Mouse (Mus musculus): ENCODE data around the gene Atf6. TPM values are rescaled to one million over a fixed set of nuclear protein-coding genes. Genes with fewer than 3 reads are reported as not detected.

Gene Atf6
- total RNA-seq, 2 experiments from 2014 or later, result 46.6 to 49.2 TPM

DNA sequence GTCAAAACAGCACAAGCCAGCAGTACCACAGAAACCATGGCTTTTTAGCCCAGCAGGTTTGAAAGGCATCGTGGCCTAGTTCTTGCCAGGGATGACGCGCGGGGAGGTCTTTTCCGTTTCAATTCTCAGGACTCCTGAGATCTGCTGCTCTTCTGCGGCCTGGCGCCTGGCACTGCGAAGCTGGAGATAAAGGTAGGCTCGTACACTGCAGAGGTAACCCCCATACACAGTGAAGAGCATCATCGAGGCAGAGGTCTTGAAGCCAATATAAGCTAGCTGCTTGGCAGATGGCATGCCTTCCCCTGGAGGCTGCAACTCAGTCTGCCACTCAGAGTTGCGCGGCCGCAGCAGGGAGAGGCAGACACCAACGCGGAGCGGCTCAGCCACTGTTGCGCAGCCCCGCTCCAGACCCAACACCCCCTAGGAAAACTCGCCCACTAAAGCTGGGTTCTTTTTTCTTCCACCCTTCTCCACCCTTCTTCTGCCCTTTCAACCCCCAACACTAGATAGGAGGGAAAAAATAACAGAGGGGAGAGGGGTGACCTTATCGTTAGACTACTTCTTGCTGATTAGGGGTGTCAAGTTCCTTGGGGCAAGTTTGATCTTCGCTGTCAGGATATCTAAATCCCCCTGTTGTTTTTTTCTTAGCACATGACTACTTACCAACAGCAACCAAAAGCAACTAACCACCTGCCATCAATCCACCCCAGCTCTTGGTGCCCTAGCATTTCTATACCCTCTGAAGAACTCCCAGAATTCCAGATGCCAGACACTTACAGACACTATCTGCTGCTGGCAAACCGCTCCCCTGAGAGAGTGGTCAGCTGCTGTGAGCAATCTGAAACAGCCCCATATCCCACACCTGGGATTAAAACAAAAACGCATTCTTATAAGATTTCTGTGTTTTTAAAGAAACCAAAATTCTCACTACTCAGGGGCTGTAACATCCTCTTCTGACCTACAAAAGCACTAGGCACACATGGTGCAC lies 16.6 kb downstream of the Atf6 start:
- DNase-seq (ENCODE audit: extremely low spot score in 1 of 2, low spot score in 1 of 2), result no peak

DNA sequence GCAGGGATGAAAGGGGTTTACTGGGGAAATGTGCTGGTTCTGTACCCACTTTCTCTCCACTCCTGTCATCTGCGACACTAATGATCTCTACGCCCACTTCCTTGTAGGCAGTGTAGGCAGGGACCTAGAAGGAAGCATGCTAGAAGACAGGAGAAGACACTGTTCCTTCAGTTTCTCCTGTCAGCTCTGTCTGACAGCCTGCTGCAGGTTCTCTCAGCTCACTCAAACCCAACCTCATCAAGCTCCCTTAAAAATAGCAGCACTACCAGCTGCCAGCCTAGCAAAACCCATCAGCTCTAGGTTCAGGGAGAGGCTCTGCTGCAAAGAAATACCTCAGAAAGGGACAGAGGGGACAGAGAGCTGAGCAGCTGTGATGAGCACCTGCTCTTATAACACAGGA lies 17.6 kb downstream of the Atf6 start:
- DNase-seq (ENCODE audit: extremely low spot score in 1 of 2, low spot score in 1 of 2), result no peak

DNA sequence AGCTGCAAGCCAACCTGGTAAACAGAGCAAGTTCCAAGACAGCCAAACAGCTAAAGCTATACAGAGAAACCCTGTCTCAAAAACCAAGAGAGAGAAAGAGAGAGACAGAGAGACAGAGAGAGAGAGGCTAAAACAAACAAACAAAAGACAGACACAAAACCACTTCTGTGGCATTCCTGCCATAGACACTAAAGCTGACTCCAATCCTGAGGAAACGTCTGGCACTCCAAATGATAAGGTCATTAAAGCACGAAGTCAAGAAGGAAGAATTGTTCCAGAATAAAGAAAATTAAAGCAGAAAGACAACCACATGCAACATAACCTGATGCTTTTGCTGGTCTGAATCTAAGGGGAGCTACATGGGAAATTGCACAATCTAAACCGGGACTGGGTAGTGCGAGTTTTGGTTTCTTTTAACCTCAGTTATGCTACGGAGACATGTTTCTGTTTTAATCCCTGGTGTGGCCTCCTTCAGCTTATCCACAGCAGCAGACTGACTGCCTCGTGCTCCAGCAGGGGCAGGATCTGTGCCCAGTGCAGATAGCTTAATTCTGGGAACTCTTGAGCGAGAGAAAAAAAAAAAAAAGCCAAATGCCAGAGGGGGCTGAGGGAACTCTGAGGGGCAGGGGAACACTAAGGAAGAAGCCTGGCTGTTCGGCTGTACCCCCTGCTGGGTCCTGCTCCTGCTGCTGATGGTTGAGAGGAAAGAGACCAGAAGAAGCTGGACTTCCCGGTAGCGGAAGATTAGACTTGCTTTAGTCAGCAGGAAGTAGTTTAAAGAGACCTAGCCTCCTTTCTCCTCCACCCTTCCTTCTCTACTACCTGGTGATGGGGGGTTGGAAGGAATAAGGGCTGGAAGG lies 21.9 kb downstream of the Atf6 start:
- no peak for DNase-seq (ENCODE audit: extremely low spot score in 1 of 2, low spot score in 1 of 2)

DNA sequence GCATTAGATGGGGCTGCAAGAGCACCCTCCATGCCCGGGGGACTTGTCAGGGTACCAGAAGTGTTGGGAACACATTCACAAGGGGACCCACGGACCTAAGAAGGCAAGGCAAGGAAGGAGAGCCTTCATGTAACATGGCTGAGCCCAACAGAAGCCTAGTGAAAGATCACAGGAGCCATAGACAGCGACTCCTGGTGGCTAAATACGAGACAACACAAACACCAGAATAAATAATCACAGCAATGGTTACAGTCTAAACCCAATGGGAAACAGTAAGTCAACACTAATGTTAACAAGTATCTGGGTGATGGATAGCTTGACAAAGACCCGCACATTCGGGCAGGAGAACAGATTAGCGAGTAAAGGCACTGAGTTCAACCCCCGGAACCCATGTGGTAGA lies 23.2 kb downstream of the Atf6 start:
- no peak for DNase-seq (ENCODE audit: extremely low spot score in 1 of 2, low spot score in 1 of 2)

DNA sequence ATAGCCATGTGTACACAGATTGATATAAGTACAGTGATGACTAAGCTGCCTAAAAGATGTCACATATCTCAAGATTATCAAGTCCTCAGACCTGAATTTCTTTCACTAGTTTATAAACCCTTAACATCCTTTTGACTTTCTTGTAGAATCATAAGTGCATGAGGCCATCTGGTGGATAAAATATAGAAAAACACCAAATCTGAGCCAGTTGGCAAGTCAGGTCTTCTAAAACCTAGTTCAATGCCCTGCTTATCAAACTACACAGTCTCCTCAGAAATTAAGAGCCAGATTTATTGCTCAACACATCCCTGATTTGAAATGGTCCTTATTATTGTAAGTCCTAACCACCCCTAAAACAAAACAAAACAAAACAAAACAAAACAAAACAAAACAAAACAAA lies 27.9 kb downstream of the Atf6 start:
- no peak for DNase-seq (ENCODE audit: extremely low spot score in 1 of 2, low spot score in 1 of 2)

DNA sequence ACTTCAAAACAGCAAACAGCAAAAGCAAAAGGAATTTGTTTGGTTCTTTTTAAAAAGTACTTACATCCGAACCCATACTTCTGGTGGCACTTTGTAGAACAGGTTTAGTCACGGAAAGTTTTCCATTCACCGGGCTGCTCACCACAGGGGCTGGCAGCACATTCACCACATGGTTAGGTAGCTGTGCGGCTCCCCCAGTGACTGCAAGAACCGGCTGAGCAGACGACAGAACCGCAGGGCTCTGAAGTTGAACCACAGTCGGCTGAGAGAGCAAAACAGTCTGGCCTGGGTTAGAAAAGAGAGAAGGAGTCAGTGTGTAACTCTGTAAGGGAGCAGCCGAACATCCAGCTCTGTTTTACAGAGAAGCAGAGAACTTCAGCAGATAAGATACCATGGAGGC lies 32.8 kb downstream of the Atf6 start:
- DNase-seq (ENCODE audit: extremely low spot score in 1 of 2, low spot score in 1 of 2), result no peak

DNA sequence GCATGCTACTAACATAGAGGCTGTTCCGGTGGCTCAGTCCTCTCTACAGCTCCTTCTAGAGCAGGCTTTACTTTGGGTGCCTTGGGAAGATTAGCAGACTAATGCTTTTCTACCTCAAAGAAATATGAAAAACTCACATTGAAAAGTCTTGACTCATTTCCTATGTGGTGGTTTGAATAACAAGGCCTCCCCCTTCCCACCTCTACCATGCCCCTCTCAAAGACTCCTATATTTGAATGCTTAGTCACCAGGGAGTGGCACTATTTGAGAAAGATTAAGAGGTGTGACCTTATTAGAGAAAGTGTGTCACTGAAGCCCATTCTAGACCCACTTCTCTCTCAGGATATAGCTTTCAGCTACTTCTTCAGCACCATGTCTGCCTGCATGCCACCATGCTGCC lies 37.8 kb downstream of the Atf6 start:
- no peak for DNase-seq (ENCODE audit: extremely low spot score in 1 of 2, low spot score in 1 of 2)

DNA sequence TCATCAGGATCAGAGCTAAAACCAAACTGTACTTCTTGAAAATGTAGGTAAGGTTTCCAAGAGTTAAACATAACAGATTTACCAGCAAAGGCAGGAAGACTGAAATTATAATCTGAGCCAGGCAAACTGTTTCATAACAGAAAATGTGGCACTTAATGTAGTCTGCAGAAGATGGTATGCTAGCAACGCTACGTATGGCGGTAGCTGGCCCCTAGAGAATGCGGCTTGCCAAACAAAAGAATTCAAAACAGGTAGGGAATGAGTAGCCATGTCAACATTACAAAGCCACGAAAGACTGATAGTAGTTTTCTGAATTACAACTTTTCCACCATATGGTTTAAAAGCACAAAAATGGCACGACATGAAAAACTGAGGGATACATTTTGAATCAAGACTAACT lies 38.2 kb downstream of the Atf6 start:
- DNase-seq (ENCODE audit: extremely low spot score in 1 of 2, low spot score in 1 of 2), result no peak

DNA sequence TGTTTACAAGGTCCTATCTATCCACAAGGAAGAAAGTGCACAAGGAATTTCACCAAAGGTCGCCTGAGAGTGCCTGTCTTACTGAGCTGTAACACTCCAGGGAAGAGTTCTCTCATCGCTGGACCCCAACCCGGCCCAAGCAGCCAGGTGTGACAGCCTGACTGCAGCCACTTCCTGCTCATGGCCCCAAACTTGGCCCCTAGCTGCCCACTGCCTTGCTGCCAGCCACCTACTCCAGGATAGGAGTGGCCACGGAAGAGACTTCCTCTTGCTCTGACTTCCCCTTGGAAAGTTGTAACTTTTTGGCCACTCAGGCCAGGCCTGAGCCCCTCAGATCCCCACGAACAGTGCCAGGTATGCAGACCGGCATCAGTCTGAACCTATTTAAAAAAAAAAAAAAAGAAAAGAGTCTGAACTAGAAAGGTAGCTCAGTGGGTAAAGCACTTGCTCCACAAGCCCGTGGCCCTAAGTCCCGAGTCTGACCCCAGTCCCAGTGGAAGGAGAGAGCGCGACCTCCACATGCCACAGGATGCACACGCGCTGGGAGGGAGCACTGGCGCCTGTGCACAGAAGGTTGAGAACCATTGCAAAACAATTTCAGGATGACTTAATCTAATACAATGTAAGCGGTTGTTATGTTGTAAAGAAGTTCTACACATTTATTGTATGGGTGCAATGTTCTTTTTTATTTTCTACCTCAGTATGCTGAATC lies 47.3 kb downstream of the Atf6 start:
- DNase-seq (ENCODE audit: extremely low spot score in 1 of 2, low spot score in 1 of 2), result no peak

DNA sequence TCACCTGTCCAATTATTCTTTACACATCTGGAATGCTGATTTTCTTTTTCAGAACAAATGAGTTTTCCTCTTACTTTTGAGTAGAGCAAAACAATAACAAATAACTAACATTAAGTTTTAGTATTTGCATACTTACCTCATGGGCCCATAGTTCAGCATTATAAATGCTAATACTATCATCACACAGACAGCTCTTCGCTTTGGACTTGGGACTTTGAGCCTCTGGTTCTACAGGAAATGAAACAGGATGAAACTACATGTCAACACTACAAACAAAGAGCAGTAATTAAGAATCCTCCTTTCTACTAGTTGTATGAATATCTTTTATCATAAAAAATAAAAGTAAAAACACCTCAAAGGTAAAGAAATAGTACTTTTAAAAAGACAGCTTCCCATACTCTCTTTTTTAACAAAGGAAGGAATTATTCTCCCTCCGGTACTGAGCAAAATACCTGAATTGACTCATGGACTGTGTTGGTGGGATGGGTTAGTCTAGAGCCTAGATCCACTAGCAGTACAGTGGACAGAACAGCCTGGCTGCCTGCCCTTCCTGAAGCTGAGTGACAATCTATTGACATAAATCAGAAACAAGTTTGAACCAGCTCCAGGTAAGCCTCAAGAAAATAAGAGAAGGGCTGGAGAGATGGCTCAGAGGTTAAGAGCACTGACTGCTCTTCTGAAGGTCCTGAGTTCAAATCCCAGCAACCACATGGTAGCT lies 52.1 kb downstream of the Atf6 start:
- DNase-seq (ENCODE audit: extremely low spot score in 1 of 2, low spot score in 1 of 2), result no peak

DNA sequence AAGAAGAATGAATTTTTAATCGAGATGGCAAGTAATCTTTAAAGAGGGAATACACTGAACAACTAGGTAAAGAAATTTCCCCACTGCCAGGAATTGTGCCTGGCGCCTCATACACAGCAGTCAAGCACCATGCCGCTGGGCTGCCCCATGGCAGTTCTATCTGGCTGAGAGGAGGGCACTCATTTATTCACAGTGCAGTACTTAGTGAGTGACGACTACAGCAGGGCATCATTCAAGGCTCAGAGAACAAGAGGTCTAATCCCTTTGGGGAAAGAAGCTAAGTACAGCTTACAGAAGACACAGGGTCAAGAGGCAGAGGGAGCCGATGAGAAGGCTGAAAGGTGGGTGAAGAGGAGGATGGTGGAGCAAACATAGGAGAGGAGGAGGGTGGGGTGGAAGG lies 54.7 kb downstream of the Atf6 start:
- DNase-seq (ENCODE audit: extremely low spot score in 1 of 2, low spot score in 1 of 2), result no peak

DNA sequence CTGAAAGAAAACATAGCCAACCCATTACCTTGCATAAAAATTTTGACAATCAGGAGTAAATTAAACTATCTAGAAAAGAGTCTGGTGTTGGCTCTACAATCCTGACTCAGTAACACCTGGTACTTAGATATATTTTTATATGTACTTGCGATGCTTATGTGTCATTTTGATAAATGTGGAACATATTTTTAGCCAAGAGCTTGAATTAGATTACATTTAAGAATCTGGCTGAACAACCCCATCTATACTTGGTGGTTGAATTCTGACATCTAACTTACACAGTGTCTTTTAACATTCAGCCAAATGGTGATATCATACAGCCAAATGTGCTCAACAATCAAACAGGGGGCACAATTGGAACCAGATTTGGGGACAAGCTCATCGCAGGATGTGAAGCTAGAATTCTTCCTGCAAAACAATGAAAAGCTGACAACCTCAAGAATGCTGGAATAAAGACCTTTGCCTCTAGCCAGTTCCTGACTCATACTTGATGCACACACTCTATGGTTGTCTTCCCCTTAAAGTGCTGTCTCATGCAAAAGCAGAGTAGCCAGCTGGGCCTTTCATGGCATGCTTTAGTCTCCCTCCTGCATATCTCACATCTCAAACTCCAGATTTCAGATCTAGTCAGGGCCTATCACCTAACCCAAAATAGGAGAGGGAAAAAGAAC lies 59.8 kb downstream of the Atf6 start:
- no peak for DNase-seq (ENCODE audit: extremely low spot score in 1 of 2, low spot score in 1 of 2)

DNA sequence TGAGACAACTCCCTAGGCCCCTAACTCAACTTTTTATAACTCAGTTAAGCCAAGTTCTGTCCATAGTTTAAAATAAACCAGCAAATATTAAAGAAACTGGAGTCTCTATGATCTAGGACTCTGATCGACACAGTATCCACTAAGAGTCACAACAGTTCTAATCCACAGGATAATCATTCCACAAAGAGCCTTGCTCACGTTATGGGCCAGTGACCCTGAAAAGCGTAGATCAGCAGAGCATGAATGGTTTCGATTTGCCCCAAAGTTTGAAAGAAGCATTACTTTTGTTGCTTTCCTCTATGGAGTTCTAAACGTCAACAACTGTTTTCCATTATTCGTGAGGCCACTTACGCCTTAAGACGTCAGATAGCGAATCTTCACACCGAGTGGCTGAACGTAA lies 62.9 kb downstream of the Atf6 start:
- no peak for DNase-seq (ENCODE audit: extremely low spot score in 1 of 2, low spot score in 1 of 2)

DNA sequence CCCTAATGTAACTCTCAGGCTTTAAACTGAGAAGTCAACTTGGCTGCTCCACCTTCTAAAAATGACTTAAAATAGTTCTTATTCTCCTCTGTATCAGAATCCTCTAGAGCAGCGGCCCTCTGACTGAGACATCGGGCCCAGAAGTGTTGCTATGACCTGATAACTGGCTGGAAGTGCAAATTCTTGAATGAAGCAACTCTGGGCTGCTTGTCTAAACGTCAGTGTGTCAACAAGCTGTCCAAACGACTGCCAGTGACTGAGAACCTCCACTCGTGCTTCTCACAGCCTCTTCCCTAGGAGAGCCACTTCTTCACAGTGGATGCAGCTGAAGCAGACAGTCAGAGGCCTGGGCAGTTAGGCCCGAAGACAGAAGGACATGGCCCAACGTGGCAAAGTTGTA lies 64.9 kb downstream of the Atf6 start:
- no peak for DNase-seq (ENCODE audit: extremely low spot score in 1 of 2, low spot score in 1 of 2)

DNA sequence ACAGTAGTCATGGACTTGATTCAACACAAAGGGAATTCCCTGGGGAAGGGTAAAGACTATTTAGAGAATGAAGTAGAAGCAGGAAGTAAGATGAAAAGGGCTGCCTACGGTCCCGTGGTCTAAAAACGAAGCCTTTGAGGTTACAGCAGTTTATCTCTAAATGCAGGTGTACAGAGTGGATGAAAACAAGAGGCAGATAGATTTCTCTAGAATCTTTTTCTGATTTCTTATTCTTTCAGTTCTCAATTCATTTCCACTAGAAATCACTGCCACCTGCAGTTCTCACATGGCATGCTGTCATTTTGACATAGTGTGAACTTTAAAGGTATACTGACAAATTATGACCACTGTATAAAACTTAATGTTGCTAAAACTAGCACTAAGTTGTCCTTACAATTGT lies 66.9 kb downstream of the Atf6 start:
- no peak for DNase-seq (ENCODE audit: extremely low spot score in 1 of 2, low spot score in 1 of 2)

DNA sequence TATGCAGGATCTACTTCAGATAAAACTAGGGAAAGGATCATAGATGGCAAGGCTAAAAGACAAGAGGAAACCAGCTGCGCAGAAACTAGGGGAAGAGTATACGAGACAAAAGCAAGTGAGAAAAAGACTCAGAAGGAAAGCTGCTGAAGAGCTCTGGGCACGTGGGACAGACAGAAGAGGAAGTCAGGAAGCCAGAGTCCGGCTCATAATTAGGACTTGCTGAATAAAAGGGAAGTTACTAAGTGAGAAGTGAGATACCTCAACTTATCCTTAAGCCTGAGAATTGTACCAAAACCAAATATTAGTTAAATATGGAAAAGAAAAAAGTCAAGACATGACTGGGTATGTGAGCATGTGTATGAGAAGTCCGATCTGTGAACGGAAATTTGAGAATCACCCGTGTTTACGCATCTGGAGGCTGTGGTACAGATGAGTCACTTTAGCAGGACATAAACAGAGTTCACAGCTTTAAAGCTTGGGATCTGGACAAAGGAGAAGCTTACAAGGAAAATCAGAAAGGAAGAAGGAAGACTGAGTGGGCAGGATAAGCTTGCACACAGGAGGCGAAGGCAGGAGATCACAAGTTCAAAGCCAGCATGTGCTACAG lies 71.7 kb downstream of the Atf6 start:
- no peak for DNase-seq (ENCODE audit: extremely low spot score in 1 of 2, low spot score in 1 of 2)

DNA sequence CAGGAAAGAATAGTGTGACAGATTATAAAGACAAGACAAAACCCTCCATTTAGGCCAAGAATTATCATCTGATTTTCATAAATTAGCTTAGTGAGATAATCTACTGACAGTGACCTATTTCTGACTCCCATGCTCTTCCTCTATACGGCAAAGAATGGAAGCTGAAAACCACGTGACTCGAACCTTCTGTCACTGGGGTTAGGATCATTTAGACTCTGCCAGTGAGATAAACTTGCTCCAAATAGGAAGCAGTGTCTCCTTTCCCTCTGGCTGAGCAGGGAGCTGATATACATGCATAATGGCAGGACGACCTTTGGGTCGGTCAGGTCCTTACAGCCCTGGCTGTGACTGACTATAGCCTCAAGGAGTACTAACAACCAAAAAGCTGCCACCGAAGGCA lies 76.0 kb downstream of the Atf6 start:
- DNase-seq (ENCODE audit: extremely low spot score in 1 of 2, low spot score in 1 of 2), result no peak

DNA sequence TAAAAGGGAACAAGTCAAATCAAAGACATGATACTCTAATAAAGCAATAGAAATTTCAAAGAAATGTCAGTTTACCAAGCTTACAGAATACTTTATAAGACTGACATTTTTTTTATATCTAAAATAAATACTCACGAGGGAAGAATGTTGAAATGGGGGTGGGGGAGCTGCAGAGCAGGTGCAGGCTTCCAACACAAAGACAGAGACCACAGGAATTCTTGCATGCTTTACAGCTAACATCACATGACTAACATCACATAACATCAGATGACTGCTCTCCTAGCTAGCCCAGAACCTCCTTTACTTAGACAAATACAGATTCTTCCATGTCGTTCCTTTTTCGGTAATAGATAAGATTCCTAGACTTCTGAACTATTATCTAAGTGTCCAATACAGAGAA lies 76.6 kb downstream of the Atf6 start:
- no peak for DNase-seq (ENCODE audit: extremely low spot score in 1 of 2, low spot score in 1 of 2)

DNA sequence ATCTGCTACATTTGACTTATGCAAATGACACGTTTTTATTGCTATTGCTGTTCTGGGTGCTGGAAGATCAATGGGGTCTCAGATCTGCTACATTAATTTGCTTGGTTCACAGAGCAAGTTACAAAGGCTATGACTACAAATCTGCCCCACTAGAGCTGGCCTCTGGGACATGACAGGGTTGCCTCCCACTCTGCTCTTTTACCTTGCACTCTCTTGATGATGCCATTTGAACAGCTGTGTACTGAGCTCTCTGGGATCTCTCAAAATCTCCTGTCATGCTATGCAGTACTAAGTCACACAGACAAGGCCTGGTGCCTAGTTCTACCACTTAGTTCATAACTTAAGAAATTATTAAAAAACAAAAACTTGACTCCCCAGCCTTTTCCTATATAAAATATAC lies 79.9 kb downstream of the Atf6 start:
- DNase-seq (ENCODE audit: extremely low spot score in 1 of 2, low spot score in 1 of 2), result no peak

All from layer of hippocampus, postnatal 25 days (tissue).